Comparison of ENCODE assay signal across 8 mouse cellular contexts in genomic region chrX:12251853-12252679, GRCm38 (mm10).
DNase-seq lines count a peak whose midpoint lies in the region; ATAC-seq and TF ChIP-seq lines count a peak whose summit lies in the region.

No protein-coding gene starts in this region.

- peak; percentile 88 for DNase-seq in MEL (ENCODE audit: low read depth, low spot score)
- DNase-seq in c-Kit-positive CD71-positive TER-119-positive erythroid progenitor cells, embryonic 14.5 days (ENCODE audit: low spot score), result peak; percentile 23
- peak; percentile 81 for DNase-seq in heart, postnatal 0 days (ENCODE audit: low spot score)
- DNase-seq in kidney, postnatal 25 days, result peak; percentile 67 to 78
- DNase-seq in lung, embryonic 14.5 days, result peak; percentile 91
- DNase-seq in thymus, postnatal 25 days, result peak; percentile 64

- H3K9ac ChIP-seq in MEL (ENCODE audit: control insufficient read depth, low read depth, low read length, poor library complexity, severe bottlenecking), result peak overlapping the region; percentile 62
- H3K9ac ChIP-seq in forebrain, embryonic 12.5 days, result no peak overlapping the region
- no peak overlapping the region for H3K9ac ChIP-seq in heart, postnatal 0 days (replicated peaks; ENCODE audit: low read depth, low read length)
- H3K9ac ChIP-seq in lung, embryonic 14.5 days, result no peak overlapping the region
- peak overlapping the region; percentile 42 for H3K9ac ChIP-seq in neural tube, embryonic 15.5 days (replicated peaks)

- no peak for TF ChIP-seq POLR2A in MEL (IDR thresholded peaks at IDR 0.05; ENCODE audit: control insufficient read depth in 1 of 2, insufficient read depth in 1 of 2, low read depth in 1 of 2, low read length in 2 of 2, poor library complexity in 1 of 2)

- peak overlapping the region; percentile 54 to 55 for H3K4me3 ChIP-seq in MEL (ENCODE audit: control insufficient read depth in 1 of 2, insufficient read depth in 1 of 2, low read depth in 2 of 2, low read length in 2 of 2)
- H3K4me3 ChIP-seq in forebrain, embryonic 12.5 days (replicated peaks), result peak overlapping the region; percentile 22; the same call in 1 of the 2 replicates
- H3K4me3 ChIP-seq in heart, postnatal 0 days (ENCODE audit: low read depth, low read length), result peak overlapping the region; percentile 36
- peak overlapping the region; percentile 37 for H3K4me3 ChIP-seq in lung, embryonic 14.5 days (ENCODE audit: low read depth, low read length)
- H3K4me3 ChIP-seq in neural tube, embryonic 15.5 days (replicated peaks), result peak overlapping the region; percentile 38

- peak overlapping the region; percentile 49 for H3K4me2 ChIP-seq in forebrain, embryonic 12.5 days
- peak overlapping the region; percentile 58 for H3K4me2 ChIP-seq in heart, postnatal 0 days (ENCODE audit: low read depth, low read length)
- H3K4me2 ChIP-seq in lung, embryonic 14.5 days, result peak overlapping the region; percentile 63
- H3K4me2 ChIP-seq in neural tube, embryonic 15.5 days, result peak overlapping the region; percentile 68

- TF ChIP-seq EP300 in MEL (IDR thresholded peaks at IDR 0.05; ENCODE audit: low read depth in 1 of 2, low read length in 2 of 2), result peak; percentile 62 to 75
- no peak for TF ChIP-seq EP300 in heart, postnatal 0 days (IDR thresholded peaks at IDR 0.05; ENCODE audit: low read depth)

- 14% methylated on average over 31 of the region's 32 CpGs for WGBS in forebrain, embryonic 12.5 days
- WGBS in heart, postnatal 0 days, result 18% methylated on average over 32 of the region's 32 CpGs
- 11% methylated on average over 31 of the region's 32 CpGs for WGBS in lung, embryonic 14.5 days
- 15% methylated on average over 32 of the region's 32 CpGs for WGBS in neural tube, embryonic 15.5 days

- peak overlapping the region; percentile 48 for H3K27ac ChIP-seq in MEL (ENCODE audit: control insufficient read depth, low read depth, low read length)
- H3K27ac ChIP-seq in forebrain, embryonic 12.5 days, result no peak overlapping the region
- no peak overlapping the region for H3K27ac ChIP-seq in heart, postnatal 0 days (ENCODE audit: low read depth)
- H3K27ac ChIP-seq in lung, embryonic 14.5 days (ENCODE audit: low read depth), result no peak overlapping the region
- H3K27ac ChIP-seq in neural tube, embryonic 15.5 days (replicated peaks), result no peak overlapping the region

- TF ChIP-seq RAD21 in MEL (IDR thresholded peaks at IDR 0.05; ENCODE audit: low read depth, low read length), result peak; percentile 77

- H3K4me1 ChIP-seq in MEL (ENCODE audit: control insufficient read depth in 1 of 2, insufficient read depth in 2 of 2, low read length in 2 of 2), result peaks cover 2 to 21% of the 10 kb centered on the region in 2 experiments
- H3K4me1 ChIP-seq in forebrain, embryonic 12.5 days, result no peaks in the 10 kb centered on the region
- H3K4me1 ChIP-seq in heart, postnatal 0 days (ENCODE audit: control insufficient read depth, insufficient read depth), result no peaks in the 10 kb centered on the region
- H3K4me1 ChIP-seq in lung, embryonic 14.5 days (ENCODE audit: insufficient read depth), result no peaks in the 10 kb centered on the region
- H3K4me1 ChIP-seq in neural tube, embryonic 15.5 days, result no peaks in the 10 kb centered on the region

- H3K36me3 ChIP-seq in MEL (ENCODE audit: control insufficient read depth in 1 of 2, insufficient read depth in 2 of 2, low read length in 2 of 2), result peaks cover 0 to 12% of the 10 kb centered on the region in 2 experiments; a peak in 2 of 4 replicates
- H3K36me3 ChIP-seq in forebrain, embryonic 12.5 days (replicated peaks), result no peaks in the 10 kb centered on the region
- H3K36me3 ChIP-seq in heart, postnatal 0 days (replicated peaks; ENCODE audit: control insufficient read depth, insufficient read depth, low read length), result no peaks in the 10 kb centered on the region
- no peaks in the 10 kb centered on the region for H3K36me3 ChIP-seq in lung, embryonic 14.5 days (ENCODE audit: insufficient read depth)
- H3K36me3 ChIP-seq in neural tube, embryonic 15.5 days, result no peaks in the 10 kb centered on the region

- TF ChIP-seq CTCF in MEL (IDR thresholded peaks at IDR 0.05 in 2 of 3, conservative IDR thresholded peaks at IDR 0.05 in 1 of 3; ENCODE audit: control insufficient read depth in 1 of 3, insufficient read depth in 1 of 3, low read depth in 2 of 3, low read length in 3 of 3, poor library complexity in 1 of 3, severe bottlenecking in 1 of 3), result peak; percentile 43 to 73 (median 64)
- TF ChIP-seq CTCF in heart, postnatal 0 days (IDR thresholded peaks at IDR 0.05; ENCODE audit: low read depth), result peak; percentile 54
- TF ChIP-seq CTCF in lung, embryonic 14.5 days (IDR thresholded peaks at IDR 0.05; ENCODE audit: low read depth), result peak; percentile 70

- H3K27me3 ChIP-seq in MEL (ENCODE audit: control insufficient read depth in 1 of 2, insufficient read depth in 2 of 2, low read length in 2 of 2), result no peaks in the 10 kb centered on the region
- peaks cover 8% of the 10 kb centered on the region; the same call in 1 of the 2 replicates for H3K27me3 ChIP-seq in forebrain, embryonic 12.5 days
- H3K27me3 ChIP-seq in heart, postnatal 0 days (ENCODE audit: control insufficient read depth, insufficient read depth, low read length), result no peaks in the 10 kb centered on the region
- no peaks in the 10 kb centered on the region for H3K27me3 ChIP-seq in lung, embryonic 14.5 days (ENCODE audit: insufficient read depth, low read length)
- H3K27me3 ChIP-seq in neural tube, embryonic 15.5 days (replicated peaks), result no peaks in the 10 kb centered on the region

- ATAC-seq in forebrain, embryonic 12.5 days (ENCODE audit: low FRiP score), result peak; percentile 77
- peak; percentile 84 for ATAC-seq in heart, postnatal 0 days (ENCODE audit: insufficient read depth, low read depth)
- ATAC-seq in lung, embryonic 14.5 days (ENCODE audit: insufficient read depth), result peak; percentile 87
- ATAC-seq in neural tube, embryonic 15.5 days (ENCODE audit: low FRiP score), result peak; percentile 74

- no peaks in the 10 kb centered on the region for H3K9me3 ChIP-seq in MEL (replicated peaks; ENCODE audit: insufficient read depth, low read length)
- H3K9me3 ChIP-seq in forebrain, embryonic 12.5 days, result no peaks in the 10 kb centered on the region
- H3K9me3 ChIP-seq in heart, postnatal 0 days (replicated peaks; ENCODE audit: control insufficient read depth, low read length), result no peaks in the 10 kb centered on the region
- no peaks in the 10 kb centered on the region for H3K9me3 ChIP-seq in lung, embryonic 14.5 days (ENCODE audit: low read depth, low read length)
- no peaks in the 10 kb centered on the region for H3K9me3 ChIP-seq in neural tube, embryonic 15.5 days (replicated peaks)

- no peaks in the 10 kb centered on the region for H3K79me2 ChIP-seq in MEL (ENCODE audit: control insufficient read depth, insufficient read depth, low read length, poor library complexity)

TF ChIP-seq in MEL, 35 proteins besides CTCF, POLR2A, EP300 and RAD21:
- TF ChIP-seq MAFK (IDR thresholded peaks at IDR 0.05; ENCODE audit: borderline replicate concordance, low read depth, low read length) (peak; percentile 17; the same call in 1 of the 2 replicates), TBP (IDR thresholded peaks at IDR 0.05; ENCODE audit: low read depth, low read length) (0 out of 2 replicates have a peak, but pooled peaks have one; percentile 39), E2F4 (IDR thresholded peaks at IDR 0.05; ENCODE audit: borderline replicate concordance, low read depth, low read length) (no peak), ZC3H11A (IDR thresholded peaks at IDR 0.05; ENCODE audit: low read depth, low read length) (peak; percentile 80), ETS1 (IDR thresholded peaks at IDR 0.05; ENCODE audit: low read depth, low read length) (peak; percentile 69; the same call in 1 of the 2 replicates), JUND (IDR thresholded peaks at IDR 0.05; ENCODE audit: low read depth, low read length) (no peak), GABPA (IDR thresholded peaks at IDR 0.05; ENCODE audit: low read depth, low read length) (no peak), ZMIZ1 (IDR thresholded peaks at IDR 0.05; ENCODE audit: low read depth, low read length) (no peak), ZNF384 (IDR thresholded peaks at IDR 0.05; ENCODE audit: low read depth, low read length) (peak; percentile 98), TAL1 (IDR thresholded peaks at IDR 0.05; ENCODE audit: low read length) (peak; percentile 32), SMC3 (IDR thresholded peaks at IDR 0.05; ENCODE audit: low read depth, low read length) (peak; percentile 65), TCF12 (IDR thresholded peaks at IDR 0.05; ENCODE audit: low read depth, low read length) (peak; percentile 61), RCOR1 (IDR thresholded peaks at IDR 0.05; ENCODE audit: low read depth, low read length) (peak; percentile 73), MEF2A (IDR thresholded peaks at IDR 0.05; ENCODE audit: extremely low read depth, insufficient replicate concordance, low read depth, low read length, poor library complexity, severe bottlenecking) (no peak), MYC (IDR thresholded peaks at IDR 0.05; ENCODE audit: low read depth, low read length) (peak; percentile 72), GATA1 (IDR thresholded peaks at IDR 0.05; ENCODE audit: low read depth, low read length) (peak; percentile 58; the same call in 1 of the 2 replicates), KAT2A (conservative IDR thresholded peaks at IDR 0.05; ENCODE audit: low read depth, low read length) (no peak), SIN3A (IDR thresholded peaks at IDR 0.05; ENCODE audit: low read length) (peak; percentile 59), NRF1 (IDR thresholded peaks at IDR 0.05; ENCODE audit: insufficient read depth, low read depth, low read length, poor library complexity, severe bottlenecking) (peak; percentile 3; the same call in 1 of the 2 replicates), ZKSCAN1 (IDR thresholded peaks at IDR 0.05; ENCODE audit: low read depth, low read length) (peak; percentile 36; the same call in 1 of the 2 replicates), CHD2 (IDR thresholded peaks at IDR 0.05; ENCODE audit: low read length) (no peak), BHLHE40 (IDR thresholded peaks at IDR 0.05; ENCODE audit: borderline replicate concordance, low read depth, low read length) (peak; percentile 57; the same call in 1 of the 2 replicates), HCFC1 (IDR thresholded peaks at IDR 0.05; ENCODE audit: low read depth, low read length) (no peak; the same call in 1 of the 2 replicates), MXI1 (IDR thresholded peaks at IDR 0.05; ENCODE audit: low read depth, low read length) (peak; percentile 66), ELF1 (IDR thresholded peaks at IDR 0.05; ENCODE audit: low read depth, low read length) (no peak), USF2 (IDR thresholded peaks at IDR 0.05; ENCODE audit: borderline replicate concordance in 1 of 2, insufficient read depth in 1 of 2, low read depth in 1 of 2, low read length in 2 of 2) (no peak)

Comparison
In these comparisons a context has a peak if more than half of its experiments do, and no peak if none do; other contexts are left out.
1. DNase-seq: peak in every context shown above with its lines; median percentile 91 in lung, embryonic 14.5 days; 88 in MEL; 81 in heart, postnatal 0 days; 72 in kidney, postnatal 25 days; 64 in thymus, postnatal 25 days; 23 in c-Kit-positive CD71-positive TER-119-positive erythroid progenitor cells, embryonic 14.5 days.
2. H3K9ac ChIP-seq: peak in MEL (single experiment) and neural tube, embryonic 15.5 days (single experiment); none in forebrain, embryonic 12.5 days (single experiment), heart, postnatal 0 days (single experiment) and lung, embryonic 14.5 days (single experiment).
3. Peak in every context shown above with its lines, with median percentiles within 50 percentile points of each other: H3K4me3 ChIP-seq, CTCF ChIP-seq, ATAC-seq and H3K4me2 ChIP-seq.